Mouse (Mus musculus) large intestine, adult 2 months (tissue): ENCODE results near the gene 3110082J24Rik. TPM values are rescaled to one million over a fixed set of nuclear protein-coding genes. Genes with fewer than 3 reads are reported as not detected.
A peak's percentile ranks its signal among the peaks of the same experiment; 100 is the strongest.
"Not testable (repeated sequence)": the region's sequence is repeated elsewhere in the genome, so short reads cannot be mapped to it uniquely, and the experiment has no call there.

Source experiments
- DNase-seq: peaks from one replicate; pipeline ENCODE4 v3.0.0-alpha.2; 2012; ENCODE audit warnings: low read depth, low spot score
- WGBS: fragments of 180-500 bp; shearing (Covaris S2); methylation state at CpG from one replicate; pipeline ENCODE4 v1.1.7; 2018; 5-methylcytosine and 5-hydroxymethylcytosine counted together
- polyA plus RNA-seq: library from polyadenylated mRNA; depleted of rRNA; stranded (reverse); fragments of >200 nt; gene quantifications from 2 replicates; pipeline ENCODE4 v1.2.3, GENCODE M21; 2012; rRNA removed

Gene 3110082J24Rik
- polyA plus RNA-seq, 1 experiment, result not detected

- WGBS, result 60% methylated on average over 2 of the region's 2 CpGs
Observed at GRCm38 (mm10) chr5:30094399-30094798, 11.5 kb downstream of the 3110082J24Rik start.

DNA sequence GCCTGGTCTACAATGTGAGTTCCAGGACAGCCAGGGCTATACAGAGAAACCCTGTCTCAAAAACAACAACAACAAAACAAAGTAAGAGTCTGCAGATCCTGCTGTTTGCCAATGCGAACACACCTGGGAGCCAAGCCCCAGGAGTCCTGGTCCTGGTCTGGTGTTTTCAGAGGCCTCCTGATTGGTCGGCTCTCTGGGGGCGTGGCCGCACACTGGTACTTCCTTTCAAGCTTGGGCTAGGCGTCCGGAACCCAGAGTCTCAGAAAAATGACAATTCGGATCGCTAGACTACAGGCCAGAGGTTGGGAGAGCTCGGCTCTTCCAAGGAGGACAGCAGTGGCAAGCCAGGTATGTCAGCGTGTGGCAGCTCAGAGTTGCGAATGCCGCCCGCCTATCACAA, 13.2 kb downstream of the 3110082J24Rik start:
- WGBS, result 57% methylated on average over 13 of the region's 13 CpGs
- no peak for DNase-seq

More at GRCm38 (mm10) chr5:30094399-30094798, 11.5 kb downstream of the 3110082J24Rik start:
- DNase-seq, result no peak

GRCm38 (mm10) chr5:30072825-30073821, 32.8 kb downstream of the 3110082J24Rik start, which contains the start of gene Tyms:
Gene Tyms, minus strand, starts transcription at chr5:30073617.
- WGBS, result under 1% methylated on average over 45 of the region's 45 CpGs
- DNase-seq, result peak; percentile 64

GRCm38 (mm10) chr5:30072377-30072776, 33.5 kb downstream of the 3110082J24Rik start:
- DNase-seq, result no peak
- WGBS, result 27% methylated on average over 3 of the region's 3 CpGs

DNA sequence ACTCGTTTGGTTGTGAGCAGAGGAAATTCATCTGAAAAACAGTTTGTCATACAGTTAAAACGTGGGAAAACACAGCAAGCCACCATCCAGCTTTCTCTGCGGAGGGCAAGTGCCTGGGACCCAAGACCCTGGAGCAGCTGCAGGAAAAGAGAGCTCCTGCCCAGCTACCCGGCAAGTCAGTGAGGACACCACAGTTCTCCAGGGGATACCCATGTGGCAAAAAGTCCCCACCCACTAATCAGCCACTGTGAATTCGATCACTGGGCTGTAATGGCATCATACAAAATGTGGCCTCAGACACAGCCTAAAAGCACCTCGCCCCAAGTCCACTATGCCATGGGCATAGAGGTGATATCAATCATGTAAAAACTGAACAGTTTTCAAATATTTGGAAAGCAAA, 34.2 kb downstream of the 3110082J24Rik start:
- 61% methylated on average over 6 of the region's 6 CpGs for whole genome bisulfite sequencing
- DNase-seq, result no peak

DNA sequence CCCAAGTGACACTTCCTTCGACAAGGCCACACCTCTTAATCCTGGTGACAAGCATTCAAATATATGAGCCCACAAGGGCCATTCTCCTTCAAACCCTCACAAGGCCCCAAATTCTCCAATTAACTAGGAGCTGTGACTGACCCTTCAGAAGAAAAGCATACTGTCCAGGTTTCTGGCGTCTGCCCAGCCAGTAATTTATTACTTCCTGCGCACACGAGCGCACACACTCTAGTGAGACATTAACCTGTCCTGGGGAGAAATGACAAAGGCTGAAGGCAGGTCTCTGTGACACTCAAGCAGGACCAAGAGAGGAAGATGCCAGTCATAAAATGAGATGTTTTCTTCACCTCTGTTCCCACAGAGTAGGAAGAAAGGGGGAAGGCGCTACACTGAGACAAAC, 38.2 kb downstream of the 3110082J24Rik start:
- no peak for DNase-seq
- WGBS, result 31% methylated on average over 6 of the region's 6 CpGs

- DNase-seq, result not testable (repeated sequence)
- 77% methylated on average over 5 of the region's 5 CpGs for WGBS
Observed at GRCm38 (mm10) chr5:30059607-30060006, 46.3 kb downstream of the 3110082J24Rik start.

- WGBS, result 91% methylated on average over 6 of the region's 6 CpGs
- no peak for DNase-seq
Observed at GRCm38 (mm10) chr5:30058216-30058731, 47.6 kb downstream of the 3110082J24Rik start.

Other genes with a start within 250 kb of the 3110082J24Rik start
- gene Il6, start 93.0 kb downstream of the 3110082J24Rik start, polyA plus RNA-seq, result not detected in 2 replicates
- gene Tyms, start 32.5 kb downstream of the 3110082J24Rik start, polyA plus RNA-seq, result 47.6 and 60.5 TPM in 2 replicates
- gene Garem2, start 925 bp downstream of the 3110082J24Rik start, polyA plus RNA-seq, result 0.02 TPM in 1 of 2 replicates, not detected in the other
- 59.3 and 80.2 TPM in 2 replicates for gene Hadha, start 49.1 kb upstream of the 3110082J24Rik start, polyA plus RNA-seq
- gene Hadhb, start 49.2 kb upstream of the 3110082J24Rik start, polyA plus RNA-seq, result 117 and 122 TPM in 2 replicates
- gene Adgrf3, start 99.6 kb upstream of the 3110082J24Rik start, polyA plus RNA-seq, result 0.16 TPM in 1 of 2 replicates, not detected in the other
- gene Selenoi, start 126.5 kb upstream of the 3110082J24Rik start, polyA plus RNA-seq, result 44.8 and 103 TPM in 2 replicates
- gene Drc1, start 175.3 kb upstream of the 3110082J24Rik start, polyA plus RNA-seq, result 0.36 and 0.48 TPM in 2 replicates